Mouse (Mus musculus): ENCODE data around the gene Ppp2r5c.

Gene Ppp2r5c

DNA sequence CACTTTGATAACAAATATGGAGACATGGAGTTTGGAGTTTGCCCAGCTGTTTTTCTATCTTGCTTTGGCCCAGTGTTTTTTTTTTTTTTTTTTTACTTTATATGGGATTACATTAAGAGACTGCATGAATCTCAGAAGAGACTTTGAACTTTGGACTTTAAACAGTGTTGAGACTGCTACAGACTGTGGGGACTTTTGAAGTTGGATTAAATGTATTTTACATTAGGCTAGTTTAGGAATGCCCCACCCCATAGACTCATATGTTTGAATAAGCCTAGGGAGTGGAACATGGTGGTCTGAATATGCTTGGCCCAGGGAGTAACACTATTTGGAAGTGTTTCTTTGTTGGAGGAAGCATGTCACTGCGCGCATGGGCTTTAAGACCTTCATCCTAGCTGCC lies 4.7 kb upstream of the Ppp2r5c start:
- DNase-seq, result no peak

DNA sequence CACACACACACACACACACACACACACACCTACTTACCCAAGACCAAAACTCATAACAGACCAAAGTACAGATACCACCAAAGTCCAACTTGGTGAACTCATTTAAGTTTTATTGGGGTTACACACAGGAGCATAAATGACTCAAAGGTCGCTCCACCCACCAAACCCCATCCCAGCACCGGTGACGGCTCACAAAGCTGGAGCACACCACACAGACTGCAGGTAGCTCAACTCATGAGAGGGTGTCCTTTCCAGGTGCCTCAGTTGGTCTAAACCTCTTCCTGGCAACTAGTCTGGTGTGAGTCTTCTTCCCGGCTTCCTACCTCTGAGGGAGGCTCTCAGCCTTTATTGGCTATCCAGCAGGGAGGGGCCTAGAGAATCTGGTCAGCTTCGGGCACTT lies 2.4 kb upstream of the Ppp2r5c start:
- no peak for DNase-seq

DNA sequence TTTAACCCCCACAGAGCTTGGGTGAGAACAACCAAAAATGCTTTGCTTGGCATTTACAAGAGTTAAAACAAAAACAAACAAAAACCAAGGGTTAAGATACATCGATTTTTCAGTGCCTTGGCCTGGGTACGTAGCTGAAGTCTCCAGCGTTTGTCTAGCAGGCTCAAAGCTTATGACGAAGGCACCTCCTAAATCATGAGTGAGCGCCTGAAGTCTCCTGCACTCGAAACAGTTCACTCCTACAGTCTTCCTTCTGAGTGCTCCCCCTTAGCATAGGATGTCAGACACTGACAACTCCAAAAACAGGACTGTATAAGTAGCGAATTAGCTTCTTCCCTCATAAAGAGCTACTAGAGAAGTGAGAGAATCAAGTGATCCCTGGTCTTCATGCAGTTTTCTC lies 1.1 kb upstream of the Ppp2r5c start:
- no peak for DNase-seq

DNA sequence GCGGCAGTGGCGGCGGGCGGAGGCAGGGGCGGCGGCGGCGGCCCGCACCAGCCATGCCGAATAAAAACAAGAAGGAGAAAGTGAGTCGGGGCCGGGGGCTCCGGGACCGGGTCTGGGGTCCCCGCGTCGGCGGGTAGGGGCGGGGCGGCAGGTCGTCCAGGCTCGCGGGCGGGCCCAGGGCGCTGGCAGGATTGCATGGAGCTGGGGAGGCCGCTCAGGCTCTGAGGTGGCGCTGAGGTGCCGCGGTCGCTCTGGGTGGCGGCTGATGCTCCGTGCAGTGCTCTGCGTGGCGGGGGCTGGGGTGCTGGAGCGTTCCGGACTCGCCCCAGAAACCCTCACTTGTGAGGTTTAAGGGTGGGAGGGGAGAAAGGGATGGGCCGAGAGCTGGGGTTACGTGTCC lies 386 bp downstream of the Ppp2r5c start:
- no peak for DNase-seq

DNA sequence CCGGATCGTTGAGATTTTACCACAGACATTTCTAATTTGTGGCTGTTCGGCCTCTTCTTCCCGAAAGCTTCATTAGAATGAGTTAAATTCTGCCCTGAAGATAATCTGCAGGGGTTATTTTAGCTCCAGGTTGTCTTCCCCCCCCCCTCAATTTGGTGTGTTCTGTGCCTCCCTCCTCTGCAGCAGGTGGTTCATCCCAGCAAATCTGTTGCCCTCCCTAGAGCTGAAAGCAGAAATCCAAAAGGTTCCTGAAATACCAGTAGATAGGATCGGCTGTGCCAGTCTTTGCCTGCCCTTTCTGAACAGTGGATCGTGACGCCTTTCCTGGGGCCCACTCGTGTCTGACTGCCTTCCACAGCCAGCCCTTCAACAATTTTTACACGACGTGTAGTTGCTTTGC lies 1.8 kb downstream of the Ppp2r5c start:
- no peak for DNase-seq

DNA sequence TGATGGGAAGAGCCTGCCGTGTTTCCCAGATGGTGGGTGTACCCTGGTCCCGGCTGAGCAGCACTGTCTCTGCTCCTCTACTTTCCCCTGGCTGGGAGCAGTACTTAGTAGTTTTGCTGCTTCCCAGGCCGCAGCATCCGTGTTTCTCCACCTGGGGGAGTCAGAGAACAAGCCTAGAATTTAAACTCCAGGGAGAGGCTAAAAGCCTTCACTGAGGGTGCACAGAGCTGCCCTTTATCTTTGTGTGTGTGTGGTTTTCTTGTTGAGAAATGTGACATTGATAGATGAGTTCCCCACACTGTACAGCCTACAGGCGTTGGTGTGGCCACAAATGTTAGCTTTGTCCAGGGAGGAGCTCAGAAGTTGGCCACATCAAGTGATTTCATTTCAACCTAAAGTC lies 7.3 kb downstream of the Ppp2r5c start:
- DNase-seq, result peak; percentile 67

DNA sequence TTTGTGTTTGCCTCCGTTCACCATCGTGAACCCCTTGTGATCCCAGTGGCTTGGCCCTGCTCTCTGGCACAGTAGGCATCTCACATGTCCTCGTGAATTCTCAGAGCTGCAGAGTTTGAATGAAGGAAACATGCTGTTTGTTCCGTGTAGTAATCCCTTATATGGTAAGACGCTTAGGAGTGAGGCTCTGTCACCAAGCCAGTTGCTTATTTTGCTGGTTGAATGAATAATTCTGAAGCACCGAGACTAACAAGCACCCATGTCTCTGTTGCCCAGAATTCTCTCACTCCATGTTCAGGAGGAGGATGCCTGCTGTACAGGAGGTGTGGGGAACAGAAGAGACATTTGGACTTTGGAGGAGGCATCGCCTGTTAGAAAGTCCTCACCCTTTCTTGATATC lies 9.1 kb downstream of the Ppp2r5c start:
- DNase-seq, result no peak

DNA sequence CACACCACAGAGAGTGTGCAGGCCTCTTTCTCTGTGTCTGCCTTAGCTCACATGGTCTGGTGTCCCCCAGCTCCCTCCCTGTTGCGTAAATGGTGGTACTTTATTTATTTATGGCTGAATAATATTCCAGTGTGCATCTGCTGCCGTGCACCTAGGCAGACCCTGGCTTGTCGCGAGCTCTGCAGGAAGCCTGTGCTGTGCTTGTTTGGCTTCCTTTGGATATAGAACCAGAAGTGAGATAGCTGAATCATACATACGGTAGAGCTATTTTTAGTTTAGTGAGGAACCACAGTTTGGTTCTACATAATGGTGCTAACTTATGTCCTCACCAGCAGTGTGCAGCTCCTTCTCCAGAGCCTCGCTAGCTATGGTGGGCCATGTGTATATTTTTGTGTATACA lies 11.7 kb downstream of the Ppp2r5c start:
- DNase-seq, result peak; percentile 4

DNA sequence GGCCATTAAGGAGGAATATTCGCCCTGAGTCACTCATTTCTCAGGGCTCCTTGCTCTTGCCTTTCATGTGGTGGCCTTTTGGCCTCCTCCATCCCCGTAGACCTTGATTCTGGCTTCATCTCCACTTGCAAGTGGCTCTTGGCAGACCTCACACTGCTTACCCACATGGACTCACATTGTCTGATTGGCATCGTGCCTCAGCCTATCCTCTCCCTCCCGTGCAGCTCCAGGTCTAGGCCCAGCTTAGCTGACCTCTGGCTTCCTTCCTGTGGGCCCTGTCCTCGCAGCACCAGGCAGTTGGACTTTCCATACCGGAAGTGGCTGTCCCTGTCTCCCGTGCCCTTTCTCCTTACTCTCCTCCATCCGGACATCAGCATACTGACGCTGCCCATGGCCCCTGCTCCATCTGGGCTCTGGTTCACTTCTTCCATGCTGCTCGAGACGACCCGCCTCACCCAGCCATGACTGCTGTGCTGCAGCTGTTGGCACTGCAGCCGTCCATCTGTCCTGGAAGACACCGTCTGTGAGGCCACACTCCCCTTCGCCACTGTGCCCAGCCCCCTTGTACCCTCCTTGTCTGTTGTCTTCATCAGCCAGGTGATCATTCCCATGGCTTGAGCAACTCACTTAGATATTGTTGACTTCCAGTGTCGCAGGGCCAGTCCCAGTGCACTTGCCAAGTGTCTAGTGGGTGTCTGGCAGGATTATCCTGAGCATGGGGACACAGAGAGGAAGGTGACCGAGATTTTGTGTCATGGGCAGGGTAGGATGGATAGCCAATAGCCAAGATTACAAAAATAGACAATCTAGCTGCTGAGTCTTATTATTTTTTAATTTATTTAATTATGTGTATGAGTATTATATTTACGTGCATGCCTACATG lies 13.7 kb downstream of the Ppp2r5c start:
- no peak for DNase-seq

DNA sequence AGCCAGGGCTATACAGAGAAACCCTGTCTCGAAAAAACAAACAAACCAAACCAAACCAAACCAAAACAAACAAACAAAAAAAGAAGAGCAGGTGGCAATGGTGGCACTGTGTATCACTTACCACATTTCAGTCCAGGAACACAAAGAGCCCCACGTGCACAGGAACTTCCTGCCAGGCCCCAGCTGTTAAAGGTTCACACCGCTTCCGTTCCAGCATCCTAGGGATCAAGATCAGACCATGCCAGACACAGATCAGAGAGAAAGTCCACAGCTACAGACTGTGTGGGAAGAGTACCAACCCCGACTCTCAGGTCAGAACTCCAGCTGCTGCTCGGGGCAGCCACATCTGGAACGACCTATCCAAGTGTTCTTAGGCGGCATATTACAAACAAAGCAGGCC lies 16.8 kb downstream of the Ppp2r5c start:
- no peak for DNase-seq

DNA sequence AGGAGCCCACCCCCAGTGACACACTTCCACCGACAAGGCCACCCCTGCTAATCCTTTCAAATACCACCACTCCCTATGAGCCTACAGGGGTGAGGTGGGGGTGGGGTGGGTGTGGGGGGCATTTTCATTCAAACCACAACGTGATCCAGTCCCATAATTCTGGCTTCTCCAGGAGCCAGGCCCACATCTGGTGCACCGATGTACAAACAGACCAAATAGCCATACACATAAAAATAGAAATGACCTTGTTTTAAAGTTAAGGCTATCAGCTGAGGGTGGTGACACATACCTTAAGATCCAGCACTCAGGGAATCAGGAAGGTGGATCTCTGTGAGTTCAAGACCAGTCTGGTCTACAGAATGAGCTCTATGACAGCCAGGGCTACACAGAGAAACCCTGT lies 24.5 kb downstream of the Ppp2r5c start:
- DNase-seq, result no peak

DNA sequence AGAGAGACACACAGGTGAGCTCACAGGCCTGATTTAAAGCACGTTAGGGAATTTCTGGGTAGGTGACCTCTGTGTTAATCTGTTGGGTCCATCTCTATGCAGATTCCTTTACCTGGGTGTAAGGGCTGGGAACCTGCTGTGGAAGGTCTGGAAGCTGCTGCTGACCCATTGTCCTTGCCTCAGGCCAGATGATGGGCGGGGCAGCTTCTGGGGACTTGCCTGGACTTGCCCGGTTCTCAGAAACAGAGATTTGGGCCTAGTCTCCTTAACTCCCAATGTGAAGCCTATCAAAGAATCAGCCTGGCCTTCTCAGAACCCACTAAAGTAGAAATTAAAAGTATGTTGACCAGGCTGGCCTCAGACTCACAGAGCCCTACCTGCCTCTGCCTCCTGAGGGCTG lies 25.3 kb downstream of the Ppp2r5c start:
- DNase-seq, result no peak

DNA sequence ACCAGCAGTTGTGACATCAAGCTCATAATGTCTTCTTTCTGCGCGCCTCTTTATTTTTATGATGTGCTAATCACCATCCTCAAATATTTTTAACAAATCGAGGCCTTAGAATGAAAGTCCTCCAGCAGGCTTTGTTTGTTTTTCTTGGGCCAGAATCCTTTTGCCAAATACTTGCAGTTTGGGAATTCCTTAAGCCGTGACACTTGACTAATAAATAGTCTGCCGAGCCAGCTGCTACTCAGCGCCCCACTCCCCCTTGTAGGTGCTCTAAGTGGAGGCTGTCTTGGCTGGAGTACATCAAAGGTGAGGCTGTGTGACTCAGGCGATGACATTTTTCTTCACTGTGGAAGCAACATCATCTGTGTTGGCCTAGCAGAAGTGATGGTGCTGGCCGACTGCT lies 27.6 kb downstream of the Ppp2r5c start:
- DNase-seq, result no peak

DNA sequence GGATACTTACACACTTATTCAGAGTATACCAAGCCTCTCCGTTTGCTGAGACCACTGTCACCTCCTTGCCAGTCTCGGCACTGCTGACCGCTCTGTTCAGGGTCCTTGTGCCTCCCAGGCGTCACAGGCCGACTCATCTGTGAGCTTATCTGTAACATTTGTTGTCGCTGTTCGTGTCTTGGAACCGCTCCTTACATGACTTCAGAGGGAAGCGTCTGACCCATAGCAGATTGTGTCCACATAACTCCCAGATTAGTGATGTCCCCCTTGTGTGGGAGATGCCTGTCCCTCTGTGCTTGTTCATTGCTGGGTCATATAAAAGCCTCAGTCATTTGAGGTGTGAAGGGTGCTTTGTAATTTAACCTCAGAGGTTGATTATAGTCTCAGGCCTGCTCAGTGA lies 29.6 kb downstream of the Ppp2r5c start:
- no peak for DNase-seq

DNA sequence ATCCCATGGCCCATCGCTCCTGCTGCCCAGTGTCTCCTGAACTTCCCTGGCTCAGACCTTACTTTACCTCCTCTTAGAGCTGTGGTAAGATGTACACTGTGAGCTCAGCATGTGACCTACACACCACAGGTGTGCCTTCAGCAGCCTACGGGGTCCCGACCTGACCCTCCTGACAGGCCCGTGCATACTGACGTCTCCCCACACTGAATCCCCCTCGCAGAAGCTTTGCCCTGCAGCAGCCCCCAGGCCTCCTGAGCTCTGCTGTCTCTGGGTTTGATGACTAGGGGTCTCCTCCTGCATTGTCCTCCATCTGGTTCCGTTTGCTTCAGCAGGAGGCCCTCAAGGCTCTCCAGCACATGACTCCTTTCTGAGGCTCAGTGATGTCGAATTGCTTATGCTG lies 31.0 kb downstream of the Ppp2r5c start:
- no peak for DNase-seq

DNA sequence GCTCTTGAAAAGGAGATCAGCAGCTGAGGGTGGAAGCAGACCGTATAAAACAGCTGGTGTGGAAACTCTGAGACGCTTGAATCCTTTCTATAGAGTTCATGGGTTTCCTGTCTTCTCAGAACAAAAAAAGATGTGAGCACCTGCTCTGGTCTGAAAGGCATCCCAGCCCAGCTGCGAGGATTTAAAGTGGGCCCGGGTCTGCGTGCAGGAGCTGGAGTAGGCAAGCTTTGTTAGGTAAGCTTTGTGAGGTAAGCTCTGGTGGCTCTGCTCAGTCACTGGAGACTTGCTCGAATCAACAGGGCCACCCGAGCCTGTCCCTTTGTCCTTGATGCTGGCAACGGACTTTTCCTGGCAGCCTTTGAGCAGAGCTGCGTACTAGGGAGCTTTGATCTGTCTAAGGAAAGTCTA lies 31.7 kb downstream of the Ppp2r5c start:
- DNase-seq, result no peak

DNA sequence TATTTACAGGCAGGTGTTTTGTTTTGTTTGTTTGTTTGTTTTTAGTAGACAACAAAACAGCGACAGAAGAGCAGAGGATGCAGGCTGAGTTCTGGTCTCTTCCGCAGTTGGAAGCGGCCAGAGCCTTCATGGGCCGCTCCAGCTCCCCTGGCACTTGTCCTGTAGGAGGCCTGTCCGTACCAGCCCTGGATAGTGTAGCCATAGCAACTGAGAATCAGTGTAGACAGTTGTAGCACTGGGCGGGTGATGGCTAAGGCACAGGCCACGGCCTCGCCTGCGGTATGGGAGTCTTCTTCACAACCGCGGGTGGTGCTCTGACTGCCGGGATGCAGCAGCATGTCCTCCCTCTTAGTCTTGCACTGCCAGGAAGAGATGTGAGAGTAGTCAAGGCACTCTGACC lies 32.3 kb downstream of the Ppp2r5c start:
- no peak for DNase-seq

DNA sequence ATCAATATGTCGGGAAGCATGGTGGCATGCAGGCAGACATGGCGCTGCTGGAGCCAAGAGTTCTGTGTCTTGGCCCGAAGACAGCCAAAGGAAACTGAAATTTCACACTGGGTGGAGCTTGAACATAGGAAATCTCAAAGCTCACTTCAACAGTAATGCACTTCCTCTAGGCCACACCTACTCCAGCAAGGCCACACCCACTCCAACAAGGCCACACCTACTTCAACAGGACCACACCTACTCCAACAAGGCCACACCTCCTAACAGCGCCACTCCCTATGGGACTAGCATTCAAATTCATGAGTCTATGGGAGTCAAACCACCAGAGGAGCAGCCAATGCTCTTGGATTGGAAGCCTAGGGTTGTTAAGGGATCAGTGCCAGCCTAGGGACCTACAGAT lies 33.8 kb downstream of the Ppp2r5c start:
- DNase-seq, result no peak

DNA sequence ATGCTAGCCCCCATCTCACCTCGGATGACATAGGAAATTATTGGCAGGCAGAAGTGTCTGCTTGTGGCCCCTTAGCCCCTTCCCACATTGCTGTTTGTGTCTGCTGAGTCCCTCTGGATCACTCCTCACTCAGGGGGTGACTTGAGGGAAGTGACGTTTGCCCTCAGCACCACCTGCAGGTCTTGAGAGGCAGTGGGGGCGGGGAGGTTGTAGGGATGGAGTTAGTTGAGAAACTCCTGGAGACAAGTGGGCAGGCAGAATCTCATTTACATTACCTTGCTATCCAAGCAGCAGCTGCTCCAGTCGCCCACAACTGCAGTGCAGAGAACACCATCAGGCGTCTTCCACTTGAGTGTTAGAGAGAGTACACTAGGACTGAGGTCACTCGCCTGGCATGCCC lies 36.8 kb downstream of the Ppp2r5c start:
- DNase-seq, result no peak

DNA sequence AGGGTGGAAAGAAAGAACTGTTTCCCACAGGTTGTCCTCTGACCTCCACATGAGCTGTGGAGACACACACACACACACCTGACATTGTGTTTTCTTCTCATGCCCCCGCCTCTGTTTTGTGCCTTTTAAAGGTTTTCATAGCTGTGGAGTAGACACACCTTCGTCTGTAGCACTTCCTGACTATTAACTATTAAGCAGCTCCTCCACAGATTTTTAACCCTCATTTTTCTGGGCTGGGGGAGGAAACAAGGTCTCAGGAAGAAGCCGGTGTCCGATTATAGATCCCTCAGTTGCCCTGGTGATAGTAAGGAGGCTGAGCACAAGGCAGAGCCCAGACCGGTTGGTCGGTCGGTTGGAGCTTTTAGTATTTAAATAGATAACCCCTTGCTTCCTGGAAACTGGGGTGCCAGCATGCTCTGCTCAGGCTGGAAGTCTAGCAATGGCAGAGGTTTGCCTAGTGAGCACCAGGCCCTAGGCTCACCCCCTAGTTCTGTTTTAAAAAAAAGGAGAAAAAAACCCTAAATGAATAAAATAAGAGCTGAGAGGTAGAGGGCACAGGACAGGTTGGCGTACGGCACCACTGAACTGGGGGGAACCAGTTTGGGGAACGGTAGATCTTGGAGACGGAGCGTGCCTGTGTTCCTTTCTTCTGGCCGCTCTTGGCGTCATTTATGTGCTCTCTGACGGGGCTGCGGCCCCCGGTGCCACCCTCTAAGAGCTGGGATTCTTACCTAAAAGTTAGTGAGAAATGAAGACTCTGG lies 38.1 kb downstream of the Ppp2r5c start:
- no peak for DNase-seq

DNA sequence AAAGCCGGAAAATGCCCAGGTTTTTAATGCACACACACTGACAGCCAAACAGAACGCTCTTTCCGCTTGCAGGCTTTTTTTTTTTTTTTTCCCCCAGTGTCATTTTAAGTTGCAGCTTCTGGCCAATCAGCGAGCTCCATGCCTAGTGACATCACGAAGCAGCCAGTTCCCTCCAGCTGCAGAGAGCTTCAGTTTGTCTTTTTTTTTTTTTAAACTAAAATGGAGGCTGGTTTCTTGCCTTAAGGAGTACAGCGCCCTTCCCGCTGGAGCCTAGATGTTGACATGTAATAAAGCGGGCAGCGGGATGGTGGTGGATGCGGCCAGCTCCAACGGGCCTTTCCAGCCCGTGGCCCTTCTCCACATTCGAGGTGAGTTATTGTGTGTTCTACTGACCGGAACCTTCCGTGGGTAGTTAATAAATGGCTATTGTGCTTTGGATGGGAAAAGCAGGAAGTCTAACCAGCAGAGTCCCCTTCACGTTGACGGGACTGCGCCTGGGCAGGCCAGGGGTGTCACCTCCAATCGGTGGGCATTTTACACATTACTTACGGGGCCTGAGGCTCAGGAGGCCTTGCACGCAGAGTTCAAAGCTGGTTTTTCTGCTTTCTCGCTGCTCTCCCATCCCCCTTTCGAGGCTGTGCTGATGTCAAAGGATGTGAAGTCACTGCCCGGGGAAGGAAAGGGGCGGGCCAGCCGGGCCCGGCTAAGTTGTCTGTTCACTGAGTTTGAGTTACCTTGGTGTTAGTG lies 38.8 kb downstream of the Ppp2r5c start:
- DNase-seq, result peak; percentile 96

DNA sequence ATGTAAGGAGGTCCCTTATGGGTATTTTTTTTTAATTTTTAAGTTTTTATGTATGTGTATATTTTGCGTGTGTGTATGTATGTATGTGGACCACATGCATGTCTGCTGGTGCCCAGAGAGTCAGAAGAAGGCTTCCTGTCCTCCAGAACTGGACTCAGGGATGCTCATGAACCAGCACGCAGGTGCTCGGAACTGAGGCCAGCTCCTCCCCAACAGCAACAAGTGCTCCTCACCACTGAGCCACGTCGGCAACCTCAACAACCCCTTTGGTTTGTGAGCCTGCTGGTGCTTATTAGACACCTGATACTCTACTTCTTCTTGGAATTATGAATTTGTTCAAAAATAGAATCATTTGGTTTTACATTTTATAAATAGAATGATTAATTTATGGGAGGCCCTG lies 39.9 kb downstream of the Ppp2r5c start:
- no peak for DNase-seq

DNA sequence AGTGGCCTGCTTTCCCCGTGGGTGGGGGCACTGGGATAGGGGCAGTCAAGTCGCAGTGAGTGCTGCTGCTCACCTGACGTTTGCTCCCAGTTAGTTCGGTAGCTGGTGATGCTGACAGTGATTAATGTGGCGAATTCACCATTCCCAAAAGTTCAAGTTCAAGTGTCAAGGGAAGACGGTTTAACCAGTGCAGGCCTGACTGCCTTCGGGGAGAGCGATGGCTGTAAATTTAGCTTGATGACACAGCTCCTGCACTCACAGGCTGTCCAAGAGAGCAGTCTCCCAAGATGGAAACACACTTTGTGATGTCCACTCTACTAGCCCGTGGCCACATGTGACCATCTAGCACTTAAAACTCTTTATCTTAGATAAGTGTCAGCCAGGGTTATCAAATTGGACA lies 41.1 kb downstream of the Ppp2r5c start:
- DNase-seq, result no peak
